Mouse (Mus musculus) testis, adult 2 months (tissue): ENCODE results near the gene Rpl10a. TPM values are rescaled to one million over a fixed set of nuclear protein-coding genes. Genes with fewer than 3 reads are reported as not detected.

Experiments
- H3K27ac ChIP-seq: fragments of 200-500 bp; 2 replicates; pipeline ENCODE4 v1.5.1; 2012; ENCODE audit warnings: low read depth, low read length; ENCODE audit not compliant: control insufficient read depth, insufficient read depth
- H3K27me3 ChIP-seq: fragments of 200-500 bp; 2 replicates; pipeline ENCODE4 v1.6.1; 2012; ENCODE audit warnings: mild to moderate bottlenecking, low read length, moderate library complexity; ENCODE audit not compliant: control insufficient read depth, insufficient read depth
- H3K36me3 ChIP-seq: fragments of 200-500 bp; 2 replicates; pipeline ENCODE4 v1.6.1; 2012; ENCODE audit warnings: mild to moderate bottlenecking, low read length; ENCODE audit not compliant: control insufficient read depth, insufficient read depth
- H3K4me1 ChIP-seq: fragments of 200-500 bp; 2 replicates; pipeline ENCODE4 v1.6.1; 2012; ENCODE audit warnings: low read length; ENCODE audit not compliant: control insufficient read depth, insufficient read depth
- H3K4me3 ChIP-seq: fragments of 200-500 bp; 2 replicates; pipeline ENCODE4 v1.5.1; 2012; ENCODE audit warnings: low read depth, mild to moderate bottlenecking, low read length, moderate library complexity, mixed read lengths; ENCODE audit not compliant: control insufficient read depth
- CTCF ChIP-seq: fragments of 200-500 bp; IDR thresholded peaks from 2 replicates; pipeline ENCODE4 v1.5.1; 2012; ENCODE audit warnings: low read depth, mild to moderate bottlenecking, inconsistent platforms, low read length, moderate library complexity; ENCODE audit not compliant: control insufficient read depth, insufficient read depth, insufficient replicate concordance
- POLR2A ChIP-seq: fragments of 200-500 bp; IDR thresholded peaks from 2 replicates; pipeline ENCODE4 v1.6.1; 2012; ENCODE audit warnings: low read depth, mild to moderate bottlenecking, inconsistent platforms, low read length, moderate library complexity; ENCODE audit not compliant: control insufficient read depth
- polyA plus RNA-seq: library from polyadenylated mRNA; depleted of rRNA; stranded (reverse); fragments of >200 nt; gene quantifications from 2 replicates; pipeline ENCODE4 v1.2.3, GENCODE M21; 2012

Rpl10a gene
- polyA plus RNA-seq, 1 experiment = 444 TPM

GRCm38 (mm10) chr17:28308297-28309195 is 19.7 kb upstream of the Rpl10a start:
- no peaks in the 10 kb centered on the region for H3K36me3 ChIP-seq
- H3K4me3 ChIP-seq = no peak overlapping the region
- no peaks in the 10 kb centered on the region for H3K27me3 ChIP-seq
- no peak overlapping the region for H3K27ac ChIP-seq
- TF ChIP-seq CTCF (peak; percentile 82), POLR2A (no peak)
- H3K4me1 ChIP-seq = peaks cover 2% of the 10 kb centered on the region

- Histone ChIP-seq H3K27ac (no peak overlapping the region), H3K27me3 (no peaks in the 10 kb centered on the region), H3K4me3 (no peak overlapping the region), H3K36me3 (no peaks in the 10 kb centered on the region), H3K4me1 (peaks cover 8% of the 10 kb centered on the region)
- TF ChIP-seq CTCF (no peak), POLR2A (no peak)
These were observed 17.4 kb upstream of the Rpl10a start for GRCm38 (mm10) chr17:28310831-28311230.

DNA sequence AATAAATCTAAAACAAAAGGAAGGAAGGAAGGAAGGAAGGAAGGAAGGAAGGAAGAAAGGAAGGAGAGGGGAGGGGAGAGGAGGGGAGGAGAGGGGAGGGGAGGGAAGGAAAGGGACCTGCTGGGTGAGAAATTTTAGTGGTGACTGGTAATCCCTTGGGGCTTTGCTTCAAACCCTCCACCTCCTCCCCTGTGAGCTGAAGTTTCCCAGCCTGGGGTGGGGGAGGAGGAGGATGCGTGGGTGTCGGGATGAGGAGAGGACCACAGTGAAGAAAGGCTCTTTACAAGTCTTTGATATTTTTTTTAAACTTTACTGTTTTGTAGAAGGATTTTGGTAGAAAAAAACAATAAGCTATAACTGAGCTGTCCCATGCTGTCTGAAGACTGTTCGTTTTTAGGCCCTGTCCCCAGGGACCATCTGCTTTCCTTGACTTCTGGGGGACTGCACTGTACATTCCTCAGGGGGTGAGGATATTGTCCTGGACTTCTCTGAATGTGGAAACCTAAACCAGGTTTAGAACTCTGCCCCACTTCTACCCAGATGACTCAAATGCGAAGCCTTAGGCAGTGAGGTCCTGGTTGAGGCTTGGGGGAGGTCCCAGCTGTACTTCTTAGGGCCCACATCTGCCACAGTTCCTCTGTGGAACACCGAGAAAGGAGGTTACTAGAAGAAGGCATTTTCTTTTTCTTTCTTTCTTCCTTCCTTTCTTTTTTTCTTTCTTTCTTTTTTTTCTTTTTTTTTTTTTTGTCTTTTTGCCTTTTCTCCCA is 16.7 kb upstream of the Rpl10a start:
- peaks cover 8% of the 10 kb centered on the region for H3K4me1 ChIP-seq
- TF ChIP-seq POLR2A (no peak), CTCF (no peak)
- no peak overlapping the region for H3K27ac ChIP-seq
- H3K36me3 ChIP-seq = no peaks in the 10 kb centered on the region
- no peak overlapping the region for H3K4me3 ChIP-seq
- no peaks in the 10 kb centered on the region for H3K27me3 ChIP-seq

DNA sequence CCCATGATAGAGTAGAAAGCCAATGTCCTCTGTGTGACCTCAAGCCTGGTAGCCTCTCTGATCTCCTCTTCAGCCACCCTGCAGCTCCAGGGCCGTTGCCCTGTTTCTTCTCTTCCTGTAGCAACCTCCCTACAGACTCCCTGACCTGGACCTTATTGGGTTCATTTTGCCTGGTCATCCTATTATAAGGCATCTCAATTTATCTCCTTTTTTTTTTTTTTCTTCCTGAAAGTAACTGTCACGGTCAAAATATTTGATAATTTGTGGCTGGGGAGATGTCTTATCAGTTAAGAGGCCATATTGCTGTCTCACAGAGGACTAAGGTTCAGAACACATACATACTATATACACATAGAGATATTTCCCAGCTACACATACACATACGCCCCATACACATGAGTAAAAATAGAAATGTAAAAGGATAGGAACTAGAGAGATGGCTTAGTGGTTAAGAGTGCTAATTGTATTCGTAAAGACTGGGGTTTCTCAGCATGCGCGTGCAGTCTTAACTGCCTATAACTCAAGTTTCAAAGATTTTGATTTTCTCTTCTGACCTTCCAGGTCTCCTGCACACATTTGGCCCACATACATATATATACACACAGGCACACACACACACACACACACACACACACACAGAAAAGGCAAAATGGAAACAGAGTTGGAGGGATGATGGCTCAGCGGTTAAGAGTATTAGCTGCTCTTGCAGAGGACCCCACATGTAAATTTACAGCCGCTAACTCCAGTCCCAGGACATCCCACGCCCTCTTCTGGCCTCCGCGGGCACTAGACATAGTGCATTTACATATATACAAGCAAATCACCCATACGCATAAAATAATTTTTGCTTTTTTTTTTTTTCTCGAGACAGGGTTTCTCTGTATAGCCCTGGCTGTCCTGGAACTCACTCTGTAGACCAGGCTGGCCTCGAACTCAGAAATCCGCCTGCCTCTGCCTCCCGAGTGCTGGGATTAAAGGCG is 15.7 kb upstream of the Rpl10a start:
- Histone ChIP-seq H3K4me1 (peaks cover 8% of the 10 kb centered on the region), H3K27ac (no peak overlapping the region), H3K4me3 (peak overlapping the region; percentile 59), H3K36me3 (no peaks in the 10 kb centered on the region), H3K27me3 (no peaks in the 10 kb centered on the region)
- TF ChIP-seq CTCF (no peak), POLR2A (no peak)

- Histone ChIP-seq H3K27ac (peak within 1 kb of the TSS; percentile 51), H3K27me3 (no peaks in the 10 kb centered on the region), H3K36me3 (no peaks in the 10 kb centered on the region), H3K4me1 (peaks cover 8% of the 10 kb centered on the region), H3K4me3 (peak within 1 kb of the TSS; percentile 82)
- TF ChIP-seq POLR2A (peak; percentile 82), CTCF (no peak)
These were observed 14.9 kb upstream of the Rpl10a start, which contains the start of gene Fance for GRCm38 (mm10) chr17:28313212-28313879. Gene Fance, plus strand, starts transcription at chr17:28313519.

GRCm38 (mm10) chr17:28313880-28314225 is 14.4 kb upstream of the Rpl10a start:
- Histone ChIP-seq H3K27ac (no peak overlapping the region), H3K4me3 (peak overlapping the region; percentile 82), H3K4me1 (peaks cover 6% of the 10 kb centered on the region), H3K36me3 (no peaks in the 10 kb centered on the region), H3K27me3 (no peaks in the 10 kb centered on the region)
- no peak for TF ChIP-seq POLR2A
- no peak for TF ChIP-seq CTCF
